Mouse (Mus musculus) myocyte (in vitro differentiated cells): ENCODE results near the gene Dnaja2. TPM values are rescaled to one million over a fixed set of nuclear protein-coding genes. Genes with fewer than 3 reads are reported as not detected.

Experiments used
- H3K27me3 ChIP-seq: one replicate; pipeline ENCODE4 v1.6.1; 2011; ENCODE audit not compliant: control insufficient read depth, insufficient read depth, insufficient read length
- H3K36me3 ChIP-seq: one replicate; pipeline ENCODE4 v1.6.1; 2011; ENCODE audit not compliant: control insufficient read depth, insufficient read depth
- H3K4me2 ChIP-seq: one replicate; pipeline ENCODE4 v1.6.1; 2011; ENCODE audit warnings: low read depth, control low read depth
- H3K4me3 ChIP-seq: one replicate; pipeline ENCODE4 v1.5.1; 2011; ENCODE audit warnings: mild to moderate bottlenecking, control low read depth, moderate library complexity
- H3K79me2 ChIP-seq: one replicate; pipeline ENCODE4 v1.6.1; 2011; ENCODE audit not compliant: control insufficient read depth, insufficient read depth
- H3ac ChIP-seq: one replicate; pipeline ENCODE4 v1.6.1; 2011; ENCODE audit not compliant: control insufficient read depth, insufficient read length
- CEBPB ChIP-seq: IDR thresholded peaks from 2 replicates; pipeline ENCODE4 v1.6.1; 2011; ENCODE audit warnings: mild to moderate bottlenecking, moderate library complexity; ENCODE audit not compliant: poor library complexity, insufficient read depth, severe bottlenecking
- E2F4 ChIP-seq: IDR thresholded peaks from one replicate; pipeline ENCODE4 v1.6.1; 2011; ENCODE audit warnings: mild to moderate bottlenecking, control low read depth, moderate library complexity; ENCODE audit not compliant: insufficient read depth
- MAX ChIP-seq: IDR thresholded peaks from one replicate; pipeline ENCODE4 v1.6.1; 2011; ENCODE audit warnings: low read depth, mild to moderate bottlenecking, control low read depth
- MYOD1 ChIP-seq, 3 experiments: IDR thresholded peaks; one replicate each; pipeline ENCODE4 v1.6.1; 2011; ENCODE audit warnings: control low read depth in 2 of 3, low read depth in 2 of 3, mild to moderate bottlenecking in 2 of 3, moderate library complexity in 1 of 3; ENCODE audit not compliant: insufficient read length in 2 of 3, control insufficient read depth in 1 of 3
- MYOG ChIP-seq, 3 experiments: IDR thresholded peaks; one replicate each; pipeline ENCODE4 v1.6.1; 2011; ENCODE audit warnings: control low read depth in 2 of 3, low read depth in 2 of 3, mild to moderate bottlenecking in 2 of 3; ENCODE audit not compliant: insufficient read length in 2 of 3, control insufficient read depth in 1 of 3, insufficient read depth in 1 of 3
- POLR2A ChIP-seq: IDR thresholded peaks from one replicate; pipeline ENCODE4 v1.6.1; 2011; ENCODE audit warnings: low read depth, mild to moderate bottlenecking, control low read depth, moderate library complexity; ENCODE audit not compliant: insufficient read length
- POLR2AphosphoS2 ChIP-seq: IDR thresholded peaks from one replicate; pipeline ENCODE4 v1.6.1; 2011; ENCODE audit warnings: low read depth, control low read depth; ENCODE audit not compliant: insufficient read length
- REST ChIP-seq: IDR thresholded peaks from one replicate; pipeline ENCODE4 v1.6.1; 2011; ENCODE audit warnings: mild to moderate bottlenecking, control low read depth, moderate library complexity; ENCODE audit not compliant: insufficient read depth, insufficient read length
- SRF ChIP-seq: IDR thresholded peaks from one replicate; pipeline ENCODE4 v1.6.1; 2011; ENCODE audit warnings: low read depth; ENCODE audit not compliant: control insufficient read depth, insufficient read length
- TCF12 ChIP-seq: IDR thresholded peaks from one replicate; pipeline ENCODE4 v1.6.1; 2011; ENCODE audit warnings: mild to moderate bottlenecking, control low read depth; ENCODE audit not compliant: poor library complexity, insufficient read depth, severe bottlenecking
- TCF3 ChIP-seq: IDR thresholded peaks from one replicate; pipeline ENCODE4 v1.6.1; 2011; ENCODE audit warnings: low read depth, control low read depth; ENCODE audit not compliant: insufficient read length
- USF1 ChIP-seq: IDR thresholded peaks from one replicate; pipeline ENCODE4 v1.6.1; 2011; ENCODE audit warnings: low read depth, mild to moderate bottlenecking, control low read depth, moderate library complexity
- polyA plus RNA-seq: library from polyadenylated mRNA; unstranded; fragments of >200 nt; fragmentation: generic; extraction: Trizol; gene quantifications from one replicate; pipeline ENCODE4 v1.2.1, GENCODE M21; 2012; ENCODE audit warnings: missing spikeins

Dnaja2 gene
- polyA plus RNA-seq, 1 experiment = 104 TPM

- TF ChIP-seq SRF = no peak
- TF ChIP-seq TCF3 = no peak
- TF ChIP-seq REST = no peak
- TF ChIP-seq CEBPB = no peak
- TF ChIP-seq MAX = no peak
- TF ChIP-seq USF1 = no peak
- no peak for TF ChIP-seq POLR2AphosphoS2
- no peak for TF ChIP-seq POLR2A
- TF ChIP-seq TCF12 = no peak
- Histone ChIP-seq H3K27me3 (no peaks in the 10 kb centered on the region), H3K4me2 (no peak overlapping the region), H3K36me3 (no peaks in the 10 kb centered on the region), H3K79me2 (no peaks in the 10 kb centered on the region), H3K4me3 (no peak overlapping the region), H3ac (no peak overlapping the region)
Observed at GRCm38 (mm10) chr8:85591532-85591931, 36.4 kb upstream of the Dnaja2 start.

DNA sequence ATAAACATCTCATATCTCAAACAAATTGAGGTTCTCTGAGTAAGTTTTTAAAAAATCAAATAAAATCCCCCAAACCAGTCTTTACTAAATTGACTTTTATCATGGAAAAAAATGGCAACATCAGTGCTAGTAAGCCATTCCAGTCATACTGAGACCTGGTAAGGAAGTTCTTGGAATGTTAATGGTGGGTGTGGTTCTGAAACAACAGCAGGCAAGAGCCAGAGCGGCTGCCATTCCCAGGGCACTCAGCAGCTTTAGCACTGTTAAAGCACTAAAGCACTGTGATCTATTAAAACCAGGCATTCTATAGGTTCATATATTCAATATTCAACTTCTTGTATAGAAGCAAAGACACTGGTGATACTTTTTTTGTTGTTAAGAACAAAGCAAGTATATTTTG lies 35.1 kb upstream of the Dnaja2 start:
- H3K79me2 ChIP-seq = no peaks in the 10 kb centered on the region
- H3K4me2 ChIP-seq = no peak overlapping the region
- H3K27me3 ChIP-seq = no peaks in the 10 kb centered on the region
- H3K4me3 ChIP-seq = no peak overlapping the region
- H3ac ChIP-seq = no peak overlapping the region
- TF ChIP-seq E2F4 = no peak
- TF ChIP-seq TCF3 = no peak
- no peak for TF ChIP-seq POLR2A
- no peak for TF ChIP-seq SRF
- TF ChIP-seq REST = no peak
- no peak for TF ChIP-seq MAX
- no peak for TF ChIP-seq MYOG (IDR thresholded peaks at IDR 0.05; ENCODE audit: control insufficient read depth in 1 of 3, insufficient read depth in 1 of 3, insufficient read length in 2 of 3, low read depth in 2 of 3)
- no peak for TF ChIP-seq POLR2AphosphoS2
- TF ChIP-seq CEBPB = no peak
- TF ChIP-seq TCF12 = no peak
- TF ChIP-seq MYOD1 (IDR thresholded peaks at IDR 0.05; ENCODE audit: control insufficient read depth in 1 of 3, insufficient read length in 2 of 3, low read depth in 2 of 3) = no peak
- TF ChIP-seq USF1 = no peak
- H3K36me3 ChIP-seq = no peaks in the 10 kb centered on the region

DNA sequence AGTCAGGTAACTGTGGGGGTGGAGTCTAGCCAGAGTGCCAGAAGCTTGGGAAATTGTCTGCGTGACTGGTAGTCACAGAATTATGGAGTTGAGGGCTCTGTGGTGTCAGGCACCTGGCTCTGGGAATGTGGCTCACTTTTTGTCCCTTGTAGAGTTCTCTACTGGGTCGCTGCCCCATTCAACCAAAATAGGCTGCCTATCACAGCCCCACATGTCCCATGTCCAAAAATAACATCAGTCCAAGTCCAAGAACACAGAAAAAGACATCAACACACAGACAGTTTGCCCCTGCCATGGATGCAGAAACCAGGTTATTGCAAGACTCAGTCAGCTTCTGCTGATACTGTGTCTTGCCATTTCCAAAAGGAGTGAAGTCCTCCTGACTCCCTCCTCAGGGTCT lies 33.5 kb upstream of the Dnaja2 start:
- Histone ChIP-seq H3K79me2 (no peaks in the 10 kb centered on the region), H3ac (no peak overlapping the region), H3K27me3 (no peaks in the 10 kb centered on the region), H3K36me3 (no peaks in the 10 kb centered on the region), H3K4me3 (no peak overlapping the region), H3K4me2 (no peak overlapping the region)
- TF ChIP-seq TCF3 (no peak), POLR2A (no peak), REST (no peak), MAX (no peak), MYOD1 (IDR thresholded peaks at IDR 0.05; ENCODE audit: control insufficient read depth in 1 of 3, insufficient read length in 2 of 3, low read depth in 2 of 3) (no peak), E2F4 (no peak), SRF (no peak), CEBPB (no peak), POLR2AphosphoS2 (no peak), TCF12 (no peak)

DNA sequence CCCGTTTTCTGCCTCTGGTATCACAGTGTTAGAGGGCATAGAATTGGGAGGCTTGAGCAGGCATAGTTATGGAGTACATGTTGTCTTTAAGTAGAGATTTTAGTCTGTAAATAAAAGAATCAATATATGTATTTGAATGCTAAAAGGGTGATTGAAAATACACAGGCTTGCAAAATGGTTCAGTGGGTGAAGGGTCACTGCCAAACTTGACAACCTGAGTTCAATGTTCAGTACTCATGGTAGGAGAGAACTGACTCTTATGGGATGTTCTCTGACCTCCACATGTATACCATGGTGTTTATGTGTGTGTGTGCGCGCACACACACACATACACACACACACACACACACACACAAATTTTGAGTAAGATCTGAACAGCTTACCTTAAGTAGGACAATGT lies 22.5 kb upstream of the Dnaja2 start:
- no peak overlapping the region for H3K4me2 ChIP-seq
- no peak for TF ChIP-seq USF1
- H3ac ChIP-seq = no peak overlapping the region
- no peak overlapping the region for H3K4me3 ChIP-seq
- no peaks in the 10 kb centered on the region for H3K36me3 ChIP-seq
- no peaks in the 10 kb centered on the region for H3K27me3 ChIP-seq
- no peaks in the 10 kb centered on the region for H3K79me2 ChIP-seq

DNA sequence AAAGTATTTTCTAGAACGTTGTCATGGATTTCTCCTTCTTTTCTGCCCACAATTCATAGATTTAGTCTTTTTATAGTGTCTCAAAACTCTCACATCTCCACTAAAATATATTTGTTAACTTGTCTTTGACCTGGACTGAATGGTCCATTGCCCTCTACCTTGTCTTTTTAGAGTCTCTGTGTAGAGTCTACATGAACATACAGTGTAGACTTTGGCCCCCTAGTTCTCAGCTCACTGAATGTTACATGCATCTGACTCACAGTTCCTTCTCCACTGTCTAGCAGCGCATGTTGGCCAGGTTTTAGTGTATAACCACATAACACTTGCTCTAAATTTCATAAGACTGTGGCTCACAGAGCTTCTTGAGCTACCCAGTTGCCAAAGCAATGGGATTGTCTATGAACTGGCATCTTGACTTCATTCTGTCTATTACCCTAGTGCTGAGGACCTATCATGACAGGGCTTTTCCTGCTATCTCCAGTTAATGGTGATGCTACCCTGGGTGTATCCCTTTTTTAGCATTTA lies 18.9 kb upstream of the Dnaja2 start:
- no peaks in the 10 kb centered on the region for H3K27me3 ChIP-seq
- no peak overlapping the region for H3K4me2 ChIP-seq
- no peak overlapping the region for H3K4me3 ChIP-seq
- H3ac ChIP-seq = no peak overlapping the region
- TF ChIP-seq USF1 = no peak
- TF ChIP-seq CEBPB = peak; percentile 58; the same call in 1 of the 2 replicates
- no peaks in the 10 kb centered on the region for H3K36me3 ChIP-seq
- H3K79me2 ChIP-seq = no peaks in the 10 kb centered on the region

DNA sequence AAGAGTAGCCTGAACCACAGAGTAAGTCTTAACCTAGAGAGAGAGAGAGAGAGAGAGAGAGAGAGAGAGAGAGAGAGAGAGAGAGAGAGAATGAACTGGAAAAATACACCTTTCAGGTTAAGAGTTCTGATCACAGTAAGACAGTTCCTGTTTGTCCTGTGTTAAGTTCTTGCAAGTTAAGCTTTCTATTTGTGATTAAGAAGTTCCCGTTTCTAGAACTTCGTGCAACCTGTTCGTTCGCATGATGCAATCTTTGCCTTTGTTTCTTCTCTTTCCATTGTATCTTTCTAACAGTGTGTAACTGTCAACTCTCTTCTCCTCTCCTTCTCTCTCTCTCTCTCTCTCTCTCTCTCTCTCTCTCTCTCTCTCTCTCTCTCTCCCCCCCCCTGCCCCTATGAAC lies 15.3 kb upstream of the Dnaja2 start:
- Histone ChIP-seq H3K27me3 (no peaks in the 10 kb centered on the region), H3K79me2 (no peaks in the 10 kb centered on the region), H3K4me3 (no peak overlapping the region), H3K36me3 (no peaks in the 10 kb centered on the region), H3K4me2 (no peak overlapping the region), H3ac (no peak overlapping the region)
- peak; percentile 55; the same call in 1 of the 2 replicates for TF ChIP-seq CEBPB
- no peak for TF ChIP-seq MAX
